ENCODE assay signal across 9 mouse cellular contexts in genomic region chr1:106738092-106738491, GRCm38 (mm10). TPM values are rescaled to one million over a fixed set of nuclear protein-coding genes. Genes with fewer than 3 reads are reported as not detected.
DNase-seq lines count a peak whose midpoint lies in the region; ATAC-seq and TF ChIP-seq lines count a peak whose summit lies in the region.
"Had no signal": no experiment of that assay in that cellular context is flagged by ENCODE, and none has a peak within 500 bp of the region (broad histone marks: within the 10 kb centered on the region; RNA-seq: fewer than 3 reads in every experiment).

No protein-coding gene starts in this region.

- peaks cover 0 to 7% of the 10 kb centered on the region in 2 experiments; a peak in 2 of 4 replicates for H3K36me3 ChIP-seq in MEL (ENCODE audit: control insufficient read depth in 1 of 2, insufficient read depth in 2 of 2, low read length in 2 of 2)
- H3K36me3 ChIP-seq in stomach, embryonic 14.5 days (ENCODE audit: control insufficient read depth, insufficient read depth, low read length) = peaks cover 7% of the 10 kb centered on the region

- H3K79me2 ChIP-seq in MEL (ENCODE audit: control insufficient read depth, insufficient read depth, low read length, poor library complexity) = no peaks in the 10 kb centered on the region

- no peak for TF ChIP-seq EP300 in MEL (IDR thresholded peaks at IDR 0.05; ENCODE audit: low read depth in 1 of 2, low read length in 2 of 2)

- H3K4me3 ChIP-seq in left cerebral cortex, adult 2 months = no peak overlapping the region
- H3K4me3 ChIP-seq in MEL (ENCODE audit: control insufficient read depth in 1 of 2, insufficient read depth in 1 of 2, low read depth in 2 of 2, low read length in 2 of 2) = no peak overlapping the region
- H3K4me3 ChIP-seq in stomach, embryonic 14.5 days (ENCODE audit: low read depth, low read length) = no peak overlapping the region
- H3K4me3 ChIP-seq: limb, embryonic 15.5 days had no signal

- ATAC-seq in inflammation-experienced regulatory T-cells, adult 6 months = peak; percentile 71
- ATAC-seq in stomach, embryonic 14.5 days (ENCODE audit: insufficient number of reproducible peaks, insufficient read depth, low FRiP score, low read depth) = peak; percentile 67; the same call in 1 of the 2 replicates

- no peak overlapping the region for H3K4me2 ChIP-seq in stomach, embryonic 14.5 days (replicated peaks; ENCODE audit: low read depth, low read length)
- H3K4me2 ChIP-seq: limb, embryonic 15.5 days had no signal

- intact Hi-C loops in left cerebral cortex, adult 2 months (cut with DNase I) = loop anchor here (5.0 kb wide), 1 partner anchor 144 kb away; no protein-coding TSS in a partner anchor
- intact Hi-C loops in left cerebral cortex, postnatal 14 days (cut with DNase I) = no loop called here

- no peaks in the 10 kb centered on the region for H3K4me1 ChIP-seq in MEL (ENCODE audit: control insufficient read depth in 1 of 2, insufficient read depth in 2 of 2, low read length in 2 of 2)
- H3K4me1 ChIP-seq in stomach, embryonic 14.5 days (ENCODE audit: control insufficient read depth, insufficient read depth, low read length) = no peaks in the 10 kb centered on the region
- H3K4me1 ChIP-seq: limb, embryonic 15.5 days had no signal

- no peaks in the 10 kb centered on the region for H3K27me3 ChIP-seq in MEL (ENCODE audit: control insufficient read depth in 1 of 2, insufficient read depth in 2 of 2, low read length in 2 of 2)
- H3K27me3 ChIP-seq in stomach, embryonic 14.5 days (ENCODE audit: control insufficient read depth, insufficient read depth, low read length) = no peaks in the 10 kb centered on the region
- H3K27me3 ChIP-seq: limb, embryonic 15.5 days had no signal

- TF ChIP-seq RAD21 in MEL (IDR thresholded peaks at IDR 0.05; ENCODE audit: low read depth, low read length) = peak; percentile 75

- H3K9me3 ChIP-seq in MEL (replicated peaks; ENCODE audit: insufficient read depth, low read length) = no peaks in the 10 kb centered on the region
- no peaks in the 10 kb centered on the region for H3K9me3 ChIP-seq in stomach, embryonic 14.5 days (ENCODE audit: control insufficient read depth, low read depth, low read length)
- H3K9me3 ChIP-seq: limb, embryonic 15.5 days had no signal

- no peak for DNase-seq in left cerebral cortex, adult 2 months (ENCODE audit: extremely low spot score in 1 of 2, low spot score in 2 of 2)
- no peak for DNase-seq in left cerebral cortex, postnatal 14 days (ENCODE audit: low spot score in 2 of 2)
- DNase-seq in MEL (ENCODE audit: low read depth, low spot score) = peak; percentile 75
- DNase-seq in frontal cortex, postnatal 25 days (ENCODE audit: low spot score in 2 of 2) = no peak
- DNase-seq in right cerebral cortex, postnatal 10 days (ENCODE audit: low spot score in 2 of 2) = no peak
- DNase-seq in left cerebral cortex, adult 11 months (ENCODE audit: low spot score) = no peak

- TF ChIP-seq CTCF in left cerebral cortex, adult 2 months (IDR thresholded peaks at IDR 0.05) = peak; percentile 26
- peak; percentile 67 to 93 (median 91) for TF ChIP-seq CTCF in MEL (IDR thresholded peaks at IDR 0.05 in 2 of 3, conservative IDR thresholded peaks at IDR 0.05 in 1 of 3; ENCODE audit: control insufficient read depth in 1 of 3, insufficient read depth in 1 of 3, low read depth in 2 of 3, low read length in 3 of 3, poor library complexity in 1 of 3, severe bottlenecking in 1 of 3)

- no peak for TF ChIP-seq POLR2A in MEL (IDR thresholded peaks at IDR 0.05; ENCODE audit: control insufficient read depth in 1 of 2, insufficient read depth in 1 of 2, low read depth in 1 of 2, low read length in 2 of 2, poor library complexity in 1 of 2)

- H3K27ac ChIP-seq in left cerebral cortex, adult 2 months = no peak overlapping the region
- no peak overlapping the region for H3K27ac ChIP-seq in MEL (ENCODE audit: control insufficient read depth, low read depth, low read length)
- H3K27ac ChIP-seq in stomach, embryonic 14.5 days (ENCODE audit: low read length) = no peak overlapping the region
- H3K27ac ChIP-seq: limb, embryonic 15.5 days had no signal

- 80% methylated on average over 3 of the region's 3 CpGs for WGBS in stomach, embryonic 14.5 days

- H3K9ac ChIP-seq in MEL (ENCODE audit: control insufficient read depth, low read depth, low read length, poor library complexity, severe bottlenecking) = no peak overlapping the region
- H3K9ac ChIP-seq in stomach, embryonic 14.5 days (replicated peaks; ENCODE audit: low read depth, low read length) = no peak overlapping the region
- H3K9ac ChIP-seq: limb, embryonic 15.5 days had no signal

TF ChIP-seq in MEL, 35 proteins besides CTCF, POLR2A, EP300 and RAD21:
- TF ChIP-seq SIN3A (IDR thresholded peaks at IDR 0.05; ENCODE audit: low read length) (no peak), CHD1 (IDR thresholded peaks at IDR 0.05; ENCODE audit: low read depth, low read length) (no peak), ZC3H11A (IDR thresholded peaks at IDR 0.05; ENCODE audit: low read depth, low read length) (peak; percentile 56; the same call in 1 of the 2 replicates), SMC3 (IDR thresholded peaks at IDR 0.05; ENCODE audit: low read depth, low read length) (peak; percentile 71), GATA1 (IDR thresholded peaks at IDR 0.05; ENCODE audit: low read depth, low read length) (peak; percentile 66)

RNA-seq across cellular contexts. Expression of gene Kdsr, which starts 21.4 kb away (rescaled TPM):
- total RNA-seq in left cerebral cortex, adult 2 months (2021) = 10 to 100 TPM; 26.4 to 28.3 TPM
- 10 to 100 TPM; 24.0 to 24.8 TPM for total RNA-seq in left cerebral cortex, postnatal 14 days (2021)
- 15.1 and 15.3 TPM in 2 replicates for total RNA-seq in MEL (2012; rRNA removed)
- 10 to 100 TPM in 1 of 2 experiments, not detected in 1; 20.3 TPM for polyA plus RNA-seq in MEL (2012; ENCODE audit: insufficient read depth in 1 of 2, insufficient read length in 2 of 2, low read depth in 1 of 2, low replicate concordance in 2 of 2, missing spikeins in 1 of 2)
- 10 to 100 TPM; 23.5 to 28.7 (median 24.2) TPM for polyA plus RNA-seq in inflammation-experienced regulatory T-cells, adult 6 months (2017; shearing (Covaris generic))
- polyA plus RNA-seq in stomach, embryonic 14.5 days (2014; fragmentation: Nextera tagmentation; extraction: Ambion mirVana) = 18.4 and 19.2 TPM in 2 replicates

RNA-seq across cellular contexts. Expression of gene Bcl2, which starts 24.0 kb away (rescaled TPM):
- 10 to 100 TPM; 14.5 to 17.5 TPM for total RNA-seq in left cerebral cortex, adult 2 months (2021)
- total RNA-seq in left cerebral cortex, postnatal 14 days (2021) = 10 to 100 TPM; 12.3 to 12.4 TPM
- 26.0 and 30.9 TPM in 2 replicates for total RNA-seq in MEL (2012; rRNA removed)
- 10 to 100 TPM; 38.8 to 87.0 TPM for polyA plus RNA-seq in MEL (2012; ENCODE audit: insufficient read depth in 1 of 2, insufficient read length in 2 of 2, low read depth in 1 of 2, low replicate concordance in 2 of 2, missing spikeins in 1 of 2)
- polyA plus RNA-seq in inflammation-experienced regulatory T-cells, adult 6 months (2017; shearing (Covaris generic)) = 100 to 1,000 TPM in 2 of 3 experiments, 10 to 100 TPM in 1; 22.7 to 169 (median 147) TPM
- 16.2 and 19.2 TPM in 2 replicates for polyA plus RNA-seq in stomach, embryonic 14.5 days (2014; fragmentation: Nextera tagmentation; extraction: Ambion mirVana)

RNA-seq across cellular contexts. Expression of gene Vps4b, which starts 58.4 kb away (rescaled TPM):
- 10 to 100 TPM; 57.2 to 59.3 TPM for total RNA-seq in left cerebral cortex, adult 2 months (2021)
- total RNA-seq in left cerebral cortex, postnatal 14 days (2021) = 10 to 100 TPM; 47.1 to 50.1 TPM
- total RNA-seq in MEL (2012; rRNA removed) = 65.3 and 80.4 TPM in 2 replicates
- polyA plus RNA-seq in MEL (2012; ENCODE audit: insufficient read depth in 1 of 2, insufficient read length in 2 of 2, low read depth in 1 of 2, low replicate concordance in 2 of 2, missing spikeins in 1 of 2) = 10 to 100 TPM; 43.9 to 91.1 TPM
- 10 to 100 TPM; 58.9 to 67.8 (median 59.9) TPM for polyA plus RNA-seq in inflammation-experienced regulatory T-cells, adult 6 months (2017; shearing (Covaris generic))
- 74.1 and 82.3 TPM in 2 replicates for polyA plus RNA-seq in stomach, embryonic 14.5 days (2014; fragmentation: Nextera tagmentation; extraction: Ambion mirVana)
